Comparison of ENCODE assay signal across 8 mouse cellular contexts in the genomic region with DNA sequence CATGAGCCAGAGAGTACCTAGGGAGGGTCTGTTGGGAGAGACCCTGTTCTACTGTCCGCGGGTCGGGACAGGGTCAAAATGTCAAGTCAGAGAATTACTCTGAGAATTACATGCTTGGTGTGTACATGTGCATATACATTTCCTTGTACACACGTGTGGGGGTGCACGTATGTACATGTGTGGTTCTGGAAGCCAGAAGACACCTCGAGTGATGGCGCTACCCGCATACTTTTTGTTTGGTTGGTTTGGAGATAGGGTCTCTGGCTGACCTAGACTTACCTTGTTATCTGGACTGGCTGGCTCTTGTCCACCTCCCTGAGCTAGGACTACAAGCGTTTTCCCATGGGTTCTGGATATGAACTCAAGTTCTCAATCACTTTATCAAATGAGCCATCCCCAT. TPM values are rescaled to one million over a fixed set of nuclear protein-coding genes. Genes with fewer than 3 reads are reported as not detected.
A peak's percentile ranks its signal among the peaks of the same experiment; 100 is the strongest.
DNase-seq lines count a peak whose midpoint lies in the region; ATAC-seq and TF ChIP-seq lines count a peak whose summit lies in the region.

No protein-coding gene starts in this region.

- ATAC-seq in heart, embryonic 16.5 days (replicated peaks; ENCODE audit: extremely low read depth, insufficient read depth, low FRiP score): 0 out of 2 replicates have a peak, but pooled peaks have one; percentile 1

- intact Hi-C loops in heart, adult 2 months (cut with DNase I): loop anchor here (5.0 kb wide), 1 partner anchor 47 kb away; no protein-coding TSS in a partner anchor
- intact Hi-C loops in heart, postnatal 10 days (cut with DNase I): no loop called here

- H3K4me1 ChIP-seq in heart, adult 2 months (ENCODE audit: control insufficient read depth, insufficient read depth, low read length): peaks cover 10% of the 10 kb centered on the region
- no peaks in the 10 kb centered on the region for H3K4me1 ChIP-seq in ES-Bruce4 (ENCODE audit: control insufficient read depth, insufficient read depth, low read length)
- peaks cover 18% of the 10 kb centered on the region for H3K4me1 ChIP-seq in heart, embryonic 16.5 days (ENCODE audit: control insufficient read depth, insufficient read depth, low read length)

- H3K36me3 ChIP-seq in heart, adult 2 months (ENCODE audit: control insufficient read depth, insufficient read depth, low read length): peaks cover 4% of the 10 kb centered on the region; the same call in 1 of the 2 replicates
- H3K36me3 ChIP-seq in ES-Bruce4 (ENCODE audit: control insufficient read depth, insufficient read depth, low read length, poor library complexity, severe bottlenecking) (no peaks in the 10 kb centered on the region), macrophage (ENCODE audit: inconsistent target) (no peaks in the 10 kb centered on the region)
- H3K36me3 ChIP-seq in heart, embryonic 16.5 days (ENCODE audit: control insufficient read depth, insufficient read depth): no peaks in the 10 kb centered on the region

- no peak for DNase-seq in heart, adult 2 months
- DNase-seq in heart, postnatal 10 days: no peak
- no peak for DNase-seq in adrenal gland, adult 2 months
- DNase-seq in left cerebral cortex, adult 18-20 months (ENCODE audit: low spot score in 2 of 2): no peak
- no peak for DNase-seq in cerebellum, postnatal 36 days

- no peaks in the 10 kb centered on the region for H3K27me3 ChIP-seq in heart, adult 2 months (ENCODE audit: control insufficient read depth, insufficient read depth, low read length)
- 0 out of 2 replicates have a peak, but pooled peaks cover 2% of the 10 kb centered on the region for H3K27me3 ChIP-seq in ES-Bruce4 (ENCODE audit: control insufficient read depth, insufficient read depth, low read length, poor library complexity, severe bottlenecking)
- no peaks in the 10 kb centered on the region for H3K27me3 ChIP-seq in heart, embryonic 16.5 days (ENCODE audit: control insufficient read depth, insufficient read depth, low read length)

- H3K9me3 ChIP-seq in ES-Bruce4 (replicated peaks; ENCODE audit: control insufficient read depth, insufficient read depth, low read length, poor library complexity, severe bottlenecking): no peaks in the 10 kb centered on the region
- H3K9me3 ChIP-seq in heart, embryonic 16.5 days (replicated peaks; ENCODE audit: control insufficient read depth, low read length): no peaks in the 10 kb centered on the region

- 60% methylated on average over 9 of the region's 9 CpGs for WGBS in heart, adult 2 months
- WGBS in heart, embryonic 16.5 days: 75% methylated on average over 9 of the region's 9 CpGs
- WGBS in macrophage (ENCODE audit: missing documents): 88% methylated on average over 9 of the region's 9 CpGs

- peak overlapping the region; percentile 91 for H3K4me3 ChIP-seq in heart, adult 2 months
- H3K4me3 ChIP-seq in ES-Bruce4 (ENCODE audit: low read depth, low read length): peak overlapping the region; percentile 62
- H3K4me3 ChIP-seq in heart, embryonic 16.5 days (ENCODE audit: low read length): peak overlapping the region; percentile 88
- peak overlapping the region; percentile 48 for H3K4me3 ChIP-seq in macrophage (ENCODE audit: inconsistent target)

- TF ChIP-seq POLR2A in heart, adult 2 months (IDR thresholded peaks at IDR 0.05; ENCODE audit: insufficient read depth, low read depth, low read length): no peak
- no peak for TF ChIP-seq POLR2A in ES-Bruce4 (IDR thresholded peaks at IDR 0.05; ENCODE audit: insufficient read depth, low read length)

- H3K4me2 ChIP-seq in heart, embryonic 16.5 days (ENCODE audit: low read depth, low read length): peak overlapping the region; percentile 97

- H3K79me2 ChIP-seq in heart, adult 2 months (replicated peaks; ENCODE audit: control insufficient read depth, insufficient read depth, low read length): no peaks in the 10 kb centered on the region; the same call in 1 of the 2 replicates
- H3K79me2 ChIP-seq in macrophage (ENCODE audit: inconsistent target): peaks cover 24% of the 10 kb centered on the region; the same call in 1 of the 2 replicates

- peak overlapping the region; percentile 94 for H3K27ac ChIP-seq in heart, adult 2 months
- H3K27ac ChIP-seq in ES-Bruce4 (ENCODE audit: insufficient read depth, low read length) (no peak overlapping the region), macrophage (no peak overlapping the region)
- peak overlapping the region; percentile 80 for H3K27ac ChIP-seq in heart, embryonic 16.5 days (ENCODE audit: low read length)

- H3K9ac ChIP-seq in heart, adult 2 months (ENCODE audit: low read depth, low read length): peak overlapping the region; percentile 58
- H3K9ac ChIP-seq in ES-Bruce4 (ENCODE audit: low read depth, poor library complexity, severe bottlenecking): peak overlapping the region; percentile 82; the same call in 1 of the 2 replicates
- peak overlapping the region; percentile 92 for H3K9ac ChIP-seq in heart, embryonic 16.5 days (ENCODE audit: low read length)

- TF ChIP-seq CTCF in heart, adult 2 months (IDR thresholded peaks at IDR 0.05): no peak
- TF ChIP-seq CTCF in ES-Bruce4 (IDR thresholded peaks at IDR 0.05; ENCODE audit: low read depth, low read length): no peak

- no peak for TF ChIP-seq EP300 in heart, adult 2 months (IDR thresholded peaks at IDR 0.05; ENCODE audit: insufficient read depth, low read depth, low read length)
- TF ChIP-seq EP300 in ES-Bruce4 (IDR thresholded peaks at IDR 0.05; ENCODE audit: insufficient read depth, low read depth, low read length): no peak

RNA-seq across cellular contexts. Expression of gene Mlycd, which starts 0.6 kb away (rescaled TPM):
- total RNA-seq in heart, adult 2 months (2021): 100 to 1,000 TPM; 110 to 118 TPM
- 83.8 and 99.1 TPM in 2 replicates for polyA plus RNA-seq in heart, adult 2 months (2012; rRNA removed)
- 100 to 1,000 TPM in 1 of 2 experiments, 10 to 100 TPM in 1; 98.4 to 115 TPM for total RNA-seq in heart, postnatal 10 days (2021)
- polyA plus RNA-seq in ES-Bruce4 (2011; ENCODE audit: insufficient read depth, insufficient read length, low read depth, missing spikeins) (6.9 and 7.4 TPM in 2 replicates), macrophage (2018) (9.4 to 13.4 TPM (median 12.3 TPM) in 3 replicates)
- 21.4 and 25.5 TPM in 2 replicates for polyA plus RNA-seq in heart, embryonic 16.5 days (2015; fragmentation: Nextera tagmentation; extraction: Ambion mirVana)
- 10 to 100 TPM in 12 of 26 experiments, 1 to 10 TPM in 14; 2.2 to 30.0 (median 9.5) TPM for total RNA-seq in macrophage (2018; cell fraction: chromatin; rRNA removed)
- 10 to 100 TPM in 16 of 26 experiments, 1 to 10 TPM in 10; 3.4 to 17.0 (median 10.6) TPM for total RNA-seq in macrophage (2018; cell fraction: cytosol; rRNA removed)
- total RNA-seq in macrophage (2018; cell fraction: nucleus; rRNA removed): 10 to 100 TPM in 9 of 26 experiments, 1 to 10 TPM in 17; 3.6 to 18.8 (median 7.4) TPM
- 10 to 100 TPM; 41.8 to 69.4 TPM for total RNA-seq in adrenal gland, adult 2 months (2021)
- polyA plus RNA-seq in adrenal gland, adult 2 months (2012; rRNA removed): 110 and 118 TPM in 2 replicates
- total RNA-seq in left cerebral cortex, adult 18-20 months (2021): 10 to 100 TPM; 27.1 to 28.1 TPM

RNA-seq across cellular contexts. Expression of gene Osgin1, which starts 39.8 kb away (rescaled TPM):
- 1 to 10 TPM; 3.9 to 5.5 TPM for total RNA-seq in heart, adult 2 months (2021)
- 7.2 and 7.8 TPM in 2 replicates for polyA plus RNA-seq in heart, adult 2 months (2012; rRNA removed)
- 1 to 10 TPM in 1 of 2 experiments, under 1 TPM in 1; 0.98 to 2.0 TPM for total RNA-seq in heart, postnatal 10 days (2021)
- polyA plus RNA-seq in ES-Bruce4 (2011; ENCODE audit: insufficient read depth, insufficient read length, low read depth, missing spikeins) (not detected in 2 replicates), macrophage (2018) (17.6 to 31.1 TPM (median 18.4 TPM) in 3 replicates)
- 0.74 and 0.85 TPM in 2 replicates for polyA plus RNA-seq in heart, embryonic 16.5 days (2015; fragmentation: Nextera tagmentation; extraction: Ambion mirVana)
- total RNA-seq in macrophage (2018; cell fraction: chromatin; rRNA removed): 10 to 100 TPM in 24 of 26 experiments, 1 to 10 TPM in 2; 3.0 to 62.0 (median 39.3) TPM
- total RNA-seq in macrophage (2018; cell fraction: cytosol; rRNA removed): 10 to 100 TPM in 23 of 26 experiments, 1 to 10 TPM in 3; 4.5 to 22.9 (median 16.5) TPM
- 10 to 100 TPM in 23 of 26 experiments, 1 to 10 TPM in 3; 3.7 to 61.7 (median 25.9) TPM for total RNA-seq in macrophage (2018; cell fraction: nucleus; rRNA removed)
- total RNA-seq in adrenal gland, adult 2 months (2021): 100 to 1,000 TPM; 123 to 166 TPM
- 266 and 274 TPM in 2 replicates for polyA plus RNA-seq in adrenal gland, adult 2 months (2012; rRNA removed)
- total RNA-seq in left cerebral cortex, adult 18-20 months (2021): under 1 TPM; 0.45 to 0.72 TPM

RNA-seq across cellular contexts. Expression of gene Hsbp1, which starts 49.8 kb away (rescaled TPM):
- 100 to 1,000 TPM; 148 to 159 TPM for total RNA-seq in heart, adult 2 months (2021)
- polyA plus RNA-seq in heart, adult 2 months (2012; rRNA removed): 132 and 216 TPM in 2 replicates
- total RNA-seq in heart, postnatal 10 days (2021): 100 to 1,000 TPM; 195 to 207 TPM
- polyA plus RNA-seq in ES-Bruce4 (2011; ENCODE audit: insufficient read depth, insufficient read length, low read depth, missing spikeins) (140 and 152 TPM in 2 replicates), macrophage (2018) (195 to 288 TPM (median 204 TPM) in 3 replicates)
- 296 and 302 TPM in 2 replicates for polyA plus RNA-seq in heart, embryonic 16.5 days (2015; fragmentation: Nextera tagmentation; extraction: Ambion mirVana)
- 10 to 100 TPM; 11.7 to 71.7 (median 39.7) TPM for total RNA-seq in macrophage (2018; cell fraction: chromatin; rRNA removed)
- 100 to 1,000 TPM; 174 to 278 (median 215) TPM for total RNA-seq in macrophage (2018; cell fraction: cytosol; rRNA removed)
- total RNA-seq in macrophage (2018; cell fraction: nucleus; rRNA removed): 100 to 1,000 TPM in 5 of 26 experiments, 10 to 100 TPM in 21; 28.5 to 115 (median 77.0) TPM
- 100 to 1,000 TPM; 215 to 223 TPM for total RNA-seq in adrenal gland, adult 2 months (2021)
- polyA plus RNA-seq in adrenal gland, adult 2 months (2012; rRNA removed): 33.1 and 38.3 TPM in 2 replicates
- 100 to 1,000 TPM; 325 TPM for total RNA-seq in left cerebral cortex, adult 18-20 months (2021)

RNA-seq across cellular contexts. Expression of gene Necab2, which starts 52.4 kb away (rescaled TPM):
- total RNA-seq in heart, adult 2 months (2021): not detected
- polyA plus RNA-seq in heart, adult 2 months (2012; rRNA removed): not detected in 2 replicates
- total RNA-seq in heart, postnatal 10 days (2021): not detected
- polyA plus RNA-seq in ES-Bruce4 (2011; ENCODE audit: insufficient read depth, insufficient read length, low read depth, missing spikeins): 3.8 and 4.3 TPM in 2 replicates
- polyA plus RNA-seq in heart, embryonic 16.5 days (2015; fragmentation: Nextera tagmentation; extraction: Ambion mirVana): 0.12 and 0.21 TPM in 2 replicates
- total RNA-seq in macrophage (2018; cell fraction: chromatin; rRNA removed): under 1 TPM in 1 of 26 experiments, not detected in 25; 0.41 TPM
- total RNA-seq in macrophage (2018; cell fraction: cytosol; rRNA removed): not detected
- total RNA-seq in macrophage (2018; cell fraction: nucleus; rRNA removed): not detected
- polyA plus RNA-seq in macrophage (2018): not detected in 3 replicates
- total RNA-seq in adrenal gland, adult 2 months (2021): 1 to 10 TPM; 6.5 to 8.2 TPM
- 6.8 and 8.4 TPM in 2 replicates for polyA plus RNA-seq in adrenal gland, adult 2 months (2012; rRNA removed)
- 10 to 100 TPM; 72.8 to 99.1 TPM for total RNA-seq in left cerebral cortex, adult 18-20 months (2021)

Comparison
In these comparisons a context has a peak if more than half of its experiments do, and no peak if none do; other contexts are left out.
1. H3K27ac ChIP-seq: peak in heart, adult 2 months (single experiment) and heart, embryonic 16.5 days (single experiment); none in ES-Bruce4 (single experiment) and macrophage (single experiment).
2. Peak in every context shown above with its lines, with median percentiles within 50 percentile points of each other: H3K4me3 ChIP-seq and H3K9ac ChIP-seq.